Mouse (Mus musculus) bone marrow, adult 2 months (tissue): Measurements from ENCODE around the gene Drc3.

Experiments
- CTCF ChIP-seq: fragments of 200-500 bp; IDR thresholded peaks from 2 replicates; pipeline ENCODE4 v1.5.1; 2011; ENCODE audit warnings: low read length, control low read depth; ENCODE audit not compliant: control insufficient read depth, insufficient read depth
- POLR2A ChIP-seq: fragments of 200-500 bp; IDR thresholded peaks from 2 replicates; pipeline ENCODE4 v1.6.1; 2011; ENCODE audit warnings: low read depth, mild to moderate bottlenecking, control low read depth, low read length, borderline replicate concordance; ENCODE audit not compliant: control insufficient read depth

DNA sequence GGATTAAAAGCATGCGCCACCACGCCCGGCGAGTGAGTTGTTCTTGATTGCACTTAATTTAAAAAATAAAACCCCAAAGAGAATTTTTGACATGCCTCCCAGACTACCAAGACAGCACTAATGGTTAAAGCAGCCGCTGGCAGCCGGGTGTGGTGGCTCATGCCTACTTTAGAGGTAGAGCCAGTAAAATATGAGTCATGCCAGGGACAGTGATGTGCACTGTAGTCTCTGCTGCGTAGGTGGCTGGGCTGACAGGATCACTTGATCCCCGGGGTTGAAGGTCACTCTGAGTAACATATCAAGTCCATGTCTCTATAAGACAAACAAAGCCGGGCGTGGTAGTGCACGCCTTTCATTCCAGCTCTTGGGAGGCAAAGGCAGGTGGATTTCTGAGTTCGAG lies 13.8 kb upstream of the Drc3 start:
- TF ChIP-seq CTCF (no peak), POLR2A (no peak)
